Mouse (Mus musculus): ENCODE measurements around the gene Ythdf2. TPM values are rescaled to one million over a fixed set of nuclear protein-coding genes. Genes with fewer than 3 reads are reported as not detected.

The Ythdf2 gene
- total and polyA plus RNA-seq, 3 experiments = 80.4 to 979 (median 103) TPM

DNA sequence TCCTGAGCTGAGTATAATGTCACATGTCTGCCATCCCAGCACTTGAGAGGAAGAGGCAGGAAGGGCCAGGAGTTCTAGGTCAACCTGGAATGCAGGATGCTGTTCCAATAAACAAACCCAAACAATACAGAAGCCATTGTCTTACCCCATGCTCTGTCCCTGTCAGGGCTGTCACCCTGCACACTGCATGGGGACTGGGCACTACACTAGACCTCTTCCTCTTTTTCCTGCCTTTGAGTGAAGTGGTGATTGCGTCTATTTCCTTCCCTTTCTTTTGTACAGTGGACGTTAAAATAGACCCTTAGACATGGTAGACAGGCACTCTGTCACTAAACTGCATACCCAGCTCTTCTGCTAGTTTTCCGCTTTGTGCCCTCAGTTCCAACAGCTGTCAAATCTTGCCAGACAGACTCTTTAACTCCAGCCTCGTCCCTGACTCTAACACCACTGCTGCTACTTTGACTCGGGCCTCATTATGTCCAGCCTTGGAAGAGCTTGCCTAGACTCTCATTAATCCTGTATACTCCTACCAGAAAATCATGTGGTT lies 35.4 kb upstream of the Ythdf2 start:
- Histone ChIP-seq H3K27me3 (ENCODE audit: control insufficient read depth in 1 of 2, insufficient read depth in 2 of 2, low read length in 2 of 2) (no peaks in the 10 kb centered on the region), H3K27ac (ENCODE audit: control insufficient read depth, low read depth, low read length) (no peak overlapping the region), H3K9me3 (replicated peaks; ENCODE audit: insufficient read depth, low read length) (no peaks in the 10 kb centered on the region), H3K79me2 (ENCODE audit: control insufficient read depth, insufficient read depth, low read length, poor library complexity) (peaks cover 1% of the 10 kb centered on the region; the same call in 1 of the 2 replicates), H3K4me3 (ENCODE audit: control insufficient read depth in 1 of 2, insufficient read depth in 1 of 2, low read depth in 2 of 2, low read length in 2 of 2) (no peak overlapping the region), H3K4me1 (ENCODE audit: control insufficient read depth in 1 of 2, insufficient read depth in 2 of 2, low read length in 2 of 2) (peaks cover 0 to 2% of the 10 kb centered on the region in 2 experiments; a peak in 2 of 4 replicates), H3K36me3 (ENCODE audit: control insufficient read depth in 1 of 2, insufficient read depth in 2 of 2, low read length in 2 of 2) (peaks cover 5% of the 10 kb centered on the region in 2 experiments), H3K9ac (ENCODE audit: control insufficient read depth, low read depth, low read length, poor library complexity, severe bottlenecking) (no peak overlapping the region)
- DNase-seq (ENCODE audit: low read depth, low spot score) = peak; percentile 55
- TF ChIP-seq BHLHE40 (IDR thresholded peaks at IDR 0.05; ENCODE audit: borderline replicate concordance, low read depth, low read length) (no peak), JUND (IDR thresholded peaks at IDR 0.05; ENCODE audit: low read depth, low read length) (0 out of 2 replicates have a peak, but pooled peaks have one; percentile 21), TBP (IDR thresholded peaks at IDR 0.05; ENCODE audit: low read depth, low read length) (no peak), USF2 (IDR thresholded peaks at IDR 0.05; ENCODE audit: borderline replicate concordance in 1 of 2, insufficient read depth in 1 of 2, low read depth in 1 of 2, low read length in 2 of 2) (no peak), ETS1 (IDR thresholded peaks at IDR 0.05; ENCODE audit: low read depth, low read length) (0 out of 2 replicates have a peak, but pooled peaks have one; percentile 7), EP300 (IDR thresholded peaks at IDR 0.05; ENCODE audit: low read depth in 1 of 2, low read length in 2 of 2) (peak in 1 of 2 experiments; percentile 73; a peak in 2 of 4 replicates)

DNA sequence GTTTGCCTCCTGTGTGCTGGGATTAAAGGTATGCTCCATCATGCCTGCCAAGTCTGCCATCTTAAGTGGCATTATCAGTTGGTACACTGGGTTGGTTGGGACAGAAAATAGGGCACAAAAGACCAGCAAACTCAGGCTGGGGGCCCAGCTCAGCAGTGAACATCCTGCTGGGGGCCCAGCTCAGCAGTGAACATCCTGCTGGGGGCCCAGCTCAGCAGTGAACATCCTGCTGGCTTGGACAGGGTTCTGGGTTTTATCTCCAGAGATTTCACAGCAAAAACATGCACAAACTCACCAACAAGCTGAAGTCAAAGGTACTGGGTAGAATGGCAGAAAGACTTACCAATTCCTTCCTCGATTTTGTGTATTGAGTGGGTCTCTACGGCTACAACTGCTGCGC lies 33.5 kb upstream of the Ythdf2 start:
- Histone ChIP-seq H3K79me2 (ENCODE audit: control insufficient read depth, insufficient read depth, low read length, poor library complexity) (no peaks in the 10 kb centered on the region), H3K27me3 (ENCODE audit: control insufficient read depth in 1 of 2, insufficient read depth in 2 of 2, low read length in 2 of 2) (no peaks in the 10 kb centered on the region), H3K4me3 (ENCODE audit: control insufficient read depth in 1 of 2, insufficient read depth in 1 of 2, low read depth in 2 of 2, low read length in 2 of 2) (no peak overlapping the region), H3K9ac (ENCODE audit: control insufficient read depth, low read depth, low read length, poor library complexity, severe bottlenecking) (no peak overlapping the region), H3K9me3 (replicated peaks; ENCODE audit: insufficient read depth, low read length) (no peaks in the 10 kb centered on the region), H3K4me1 (ENCODE audit: control insufficient read depth in 1 of 2, insufficient read depth in 2 of 2, low read length in 2 of 2) (peaks cover 8 to 10% of the 10 kb centered on the region in 2 experiments), H3K36me3 (ENCODE audit: control insufficient read depth in 1 of 2, insufficient read depth in 2 of 2, low read length in 2 of 2) (peaks cover 5 to 18% of the 10 kb centered on the region in 2 experiments), H3K27ac (ENCODE audit: control insufficient read depth, low read depth, low read length) (no peak overlapping the region)
- TF ChIP-seq MAZ (IDR thresholded peaks at IDR 0.05; ENCODE audit: low read depth, low read length) = no peak
- no peak for TF ChIP-seq SMC3 (IDR thresholded peaks at IDR 0.05; ENCODE audit: low read depth, low read length)
- no peak for TF ChIP-seq NRF1 (IDR thresholded peaks at IDR 0.05; ENCODE audit: insufficient read depth, low read depth, low read length, poor library complexity, severe bottlenecking)
- no peak for TF ChIP-seq TCF12 (IDR thresholded peaks at IDR 0.05; ENCODE audit: low read depth, low read length)
- TF ChIP-seq MXI1 (IDR thresholded peaks at IDR 0.05; ENCODE audit: low read depth, low read length) = no peak
- no peak for TF ChIP-seq POLR2AphosphoS2 (IDR thresholded peaks at IDR 0.05; ENCODE audit: low read length)
- no peak for TF ChIP-seq ETS1 (IDR thresholded peaks at IDR 0.05; ENCODE audit: low read depth, low read length)
- no peak for TF ChIP-seq USF1 (IDR thresholded peaks at IDR 0.05; ENCODE audit: low read depth, low read length)
- no peak for TF ChIP-seq MAFK (IDR thresholded peaks at IDR 0.05; ENCODE audit: borderline replicate concordance, low read depth, low read length)
- DNase-seq (ENCODE audit: low read depth, low spot score) = no peak

Measured in MEL (cell line).